Mouse (Mus musculus): ENCODE measurements around the gene Gm20823. TPM values are rescaled to one million over a fixed set of nuclear protein-coding genes. Genes with fewer than 3 reads are reported as not detected.
"Not testable (repeated sequence)": the region's sequence is repeated elsewhere in the genome, so short reads cannot be mapped to it uniquely, and the experiment has no call there.

The Gm20823 gene
- not detected in 2 replicates for polyA plus RNA-seq (2014; fragmentation: Nextera tagmentation; extraction: Ambion mirVana)

GRCm38 (mm10) chrY:62464745-62465144 is at the start of gene Gm20823:
Gm20823 (minus strand) TSS chrY:62464845.
- not testable (repeated sequence) for H3K4me2 ChIP-seq (replicated peaks; ENCODE audit: low read depth, low read length)

More at GRCm38 (mm10) chrY:62464745-62465144, at the start of gene Gm20823:
- H3K27me3 ChIP-seq (ENCODE audit: control insufficient read depth, insufficient read depth, low read length); H3K27ac ChIP-seq (ENCODE audit: low read length); ATAC-seq (ENCODE audit: insufficient number of reproducible peaks, insufficient read depth, low FRiP score, low read depth); H3K36me3 ChIP-seq (ENCODE audit: control insufficient read depth, insufficient read depth, low read length); H3K4me1 ChIP-seq (ENCODE audit: control insufficient read depth, insufficient read depth, low read length); H3K9me3 ChIP-seq (ENCODE audit: control insufficient read depth, low read depth, low read length); H3K9ac ChIP-seq (replicated peaks; ENCODE audit: low read depth, low read length); H3K4me3 ChIP-seq (ENCODE audit: low read depth, low read length): not testable (repeated sequence)
- WGBS = no CpG with 5 or more reads among the region's 4 CpGs
